In the genomic region with DNA sequence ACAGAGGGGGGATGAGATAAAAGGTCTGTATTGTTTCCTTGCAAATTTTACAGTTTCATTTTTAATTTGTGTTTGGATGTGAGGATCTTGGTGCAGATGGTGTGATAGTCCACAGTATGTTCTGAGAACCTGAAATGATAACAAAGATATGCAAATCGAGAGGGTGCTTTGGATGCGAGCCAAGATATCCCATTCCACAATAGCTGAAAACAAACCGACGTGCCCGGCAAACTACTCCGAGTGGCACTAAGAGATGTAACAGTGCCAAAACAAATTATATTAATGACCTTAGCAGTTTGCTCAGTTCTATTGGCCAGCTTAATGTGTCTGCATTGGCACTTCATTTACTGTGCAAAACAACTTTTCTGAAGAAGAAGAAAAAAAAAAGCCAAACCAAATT, we compare ENCODE assay signal across 12 mouse cellular contexts.
DNase-seq lines count a peak whose midpoint lies in the region.
"Had no signal": no experiment of that assay in that cellular context is flagged by ENCODE, and none has a peak within 500 bp of the region (broad histone marks: within the 10 kb centered on the region; RNA-seq: fewer than 3 reads in every experiment).

No protein-coding gene starts in this region.

- peak; percentile 33 to 36 for DNase-seq in cerebellum, postnatal 14 days
- no peak for DNase-seq in cerebellum, postnatal 25 days
- peak; percentile 14 for DNase-seq in kidney, postnatal 10 days
- DNase-seq in kidney, adult 18-20 months: no peak
- peak; percentile 60 to 65 for DNase-seq in right cerebral cortex, postnatal 10 days (ENCODE audit: low spot score in 2 of 2)
- no peak for DNase-seq in right cerebral cortex, postnatal 14 days
- DNase-seq in frontal cortex, postnatal 14 days (ENCODE audit: low spot score in 2 of 2): no peak
- no peak for DNase-seq in cerebellum, adult 9-11 months
- DNase-seq: gastrocnemius, postnatal 14 days; heart, postnatal 36 days; kidney, postnatal 4 days; right cerebral cortex, adult 18-20 months had no signal

Comparison
In these comparisons a context has a peak if more than half of its experiments do, and no peak if none do; other contexts are left out.
1. DNase-seq: peak in cerebellum, postnatal 14 days (2 of 2), kidney, postnatal 10 days (single experiment) and right cerebral cortex, postnatal 10 days (2 of 2); none in cerebellum, postnatal 25 days (0 of 2), kidney, adult 18-20 months (single experiment), right cerebral cortex, postnatal 14 days (single experiment), frontal cortex, postnatal 14 days (0 of 2) and cerebellum, adult 9-11 months (single experiment).